Mouse (Mus musculus) left cerebral cortex, adult 8-10 months (tissue): Measurements from ENCODE around the gene Mttp. TPM values are rescaled to one million over a fixed set of nuclear protein-coding genes. Genes with fewer than 3 reads are reported as not detected.
"Not testable (repeated sequence)": the region's sequence is repeated elsewhere in the genome, so short reads cannot be mapped to it uniquely, and the experiment has no call there.

Experiments
- DNase-seq, 2 experiments: peaks; one replicate each; pipeline ENCODE4 v3.0.0; 2022; ENCODE audit warnings: low spot score in 2 of 2
- total RNA-seq, 4 experiments: library from RNA; stranded (reverse); gene quantifications; 2 replicates each; pipeline ENCODE4 v1.2.4; 2022

Mttp gene
- 1 to 10 TPM; 7.3 to 7.8 (median 7.8) TPM for total RNA-seq

- peak; percentile 55 to 61 for DNase-seq
Observed at GRCm38 (mm10) chr3:138144642-138145171, at the start of gene Mttp. Gene Mttp, minus strand, starts transcription at chr3:138144968.

GRCm38 (mm10) chr3:138193683-138194302 lies 49.0 kb upstream of the Mttp start, which contains the start of gene 4930579F01Rik:
Gene 4930579F01Rik, minus strand, starts transcription at chr3:138193825.
- DNase-seq = no peak

- DNase-seq = no peak
Observed at GRCm38 (mm10) chr3:138192260-138192659, 47.5 kb upstream of the Mttp start.

GRCm38 (mm10) chr3:138185995-138186930 lies 41.5 kb upstream of the Mttp start:
- DNase-seq = no peak

GRCm38 (mm10) chr3:138185290-138185689 lies 40.5 kb upstream of the Mttp start:
- DNase-seq = no peak

- DNase-seq = no peak
Observed at GRCm38 (mm10) chr3:138183371-138183770, 38.6 kb upstream of the Mttp start.

GRCm38 (mm10) chr3:138182019-138182418 lies 37.3 kb upstream of the Mttp start:
- no peak for DNase-seq

- no peak for DNase-seq
Observed at GRCm38 (mm10) chr3:138175551-138175950, 30.8 kb upstream of the Mttp start.

GRCm38 (mm10) chr3:138173291-138173690 lies 28.5 kb upstream of the Mttp start:
- DNase-seq = no peak

- DNase-seq = no peak
Observed at GRCm38 (mm10) chr3:138162553-138163183, 17.9 kb upstream of the Mttp start.

- DNase-seq = no peak
Observed at GRCm38 (mm10) chr3:138161623-138162022, 16.9 kb upstream of the Mttp start.

- no peak for DNase-seq
Observed at GRCm38 (mm10) chr3:138156651-138157050, 11.9 kb upstream of the Mttp start.

GRCm38 (mm10) chr3:138155062-138155461 lies 10.3 kb upstream of the Mttp start:
- no peak for DNase-seq

GRCm38 (mm10) chr3:138148811-138149210 lies 4.0 kb upstream of the Mttp start:
- DNase-seq = no peak

GRCm38 (mm10) chr3:138144060-138144641 lies 617 bp downstream of the Mttp start:
- no peak for DNase-seq

GRCm38 (mm10) chr3:138143315-138144059 lies 1.3 kb downstream of the Mttp start, which contains the start of gene Trmt10a:
Gene Trmt10a, plus strand, starts transcription at chr3:138143448.
- peak; percentile 94 to 96 for DNase-seq

GRCm38 (mm10) chr3:138142733-138143314 lies 1.9 kb downstream of the Mttp start:
- no peak for DNase-seq

GRCm38 (mm10) chr3:138142052-138142732 lies 2.6 kb downstream of the Mttp start:
- no peak for DNase-seq

- no peak for DNase-seq
Observed at GRCm38 (mm10) chr3:138139663-138140062, 5.1 kb downstream of the Mttp start.

- DNase-seq = not testable (repeated sequence)
Observed at GRCm38 (mm10) chr3:138138146-138138545, 6.6 kb downstream of the Mttp start.
